Mouse (Mus musculus): ENCODE measurements at regions not wholly inside any gene's neighbourhood (a gene's known extent, or its start where the extent isn't known, plus 50 kb on each side); places are given as distances from the start of the nearest gene placed in this dataset.

DNA sequence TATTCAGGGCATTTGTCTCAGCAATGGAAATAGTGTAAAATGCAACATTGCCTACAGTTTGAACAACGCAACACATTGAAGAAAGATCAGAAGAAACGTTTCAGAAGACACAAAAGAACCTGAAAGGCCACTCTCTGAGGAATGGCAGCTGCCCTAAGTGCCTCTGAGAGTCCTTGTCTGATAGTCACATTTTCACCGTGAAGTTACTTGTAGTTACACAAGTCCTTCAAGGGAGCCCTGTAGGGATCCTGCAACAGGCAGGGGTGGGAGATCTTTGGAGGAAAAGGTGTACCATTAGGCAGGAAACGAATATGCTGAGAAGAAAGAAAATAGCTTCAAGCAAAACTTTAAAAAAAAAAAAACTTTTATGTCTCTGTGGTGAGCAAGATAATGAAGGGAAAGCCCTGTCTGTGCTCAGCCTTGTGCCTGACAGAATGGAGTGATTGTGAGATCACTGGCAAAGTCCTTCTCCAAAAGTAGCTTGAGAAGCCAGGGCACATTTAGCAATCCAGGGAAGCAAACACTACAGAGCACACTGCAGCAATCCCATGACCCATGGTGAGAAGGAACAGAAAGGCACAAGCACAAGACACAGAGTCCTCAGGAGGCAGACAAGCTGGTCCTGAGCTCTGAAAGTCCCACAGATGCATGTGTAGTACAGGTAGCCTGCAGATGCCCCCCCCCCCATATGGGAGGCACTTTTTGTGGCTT lies 112.3 kb upstream of the Tnfaip3 start:
- no peak for DNase-seq

DNA sequence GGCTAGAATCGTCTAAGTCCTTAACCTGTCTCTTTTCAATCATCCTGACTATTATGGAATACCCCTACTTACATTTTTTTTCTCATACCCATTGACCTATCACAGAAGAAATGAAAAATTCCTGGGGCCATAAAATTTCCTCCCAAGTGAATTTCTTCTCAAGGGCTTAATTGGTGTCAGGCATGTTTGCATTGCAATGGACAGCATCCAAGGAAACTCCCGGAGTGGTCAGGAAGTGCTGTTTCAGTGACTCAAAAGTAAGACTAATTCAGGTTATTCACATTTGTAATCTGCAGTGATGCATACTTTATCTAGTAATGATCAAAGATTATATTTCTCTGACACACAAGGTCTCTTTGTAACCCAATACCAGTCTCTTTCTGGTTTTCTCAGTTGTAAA lies 111.5 kb upstream of the Tnfaip3 start:
- DNase-seq, result no peak

DNA sequence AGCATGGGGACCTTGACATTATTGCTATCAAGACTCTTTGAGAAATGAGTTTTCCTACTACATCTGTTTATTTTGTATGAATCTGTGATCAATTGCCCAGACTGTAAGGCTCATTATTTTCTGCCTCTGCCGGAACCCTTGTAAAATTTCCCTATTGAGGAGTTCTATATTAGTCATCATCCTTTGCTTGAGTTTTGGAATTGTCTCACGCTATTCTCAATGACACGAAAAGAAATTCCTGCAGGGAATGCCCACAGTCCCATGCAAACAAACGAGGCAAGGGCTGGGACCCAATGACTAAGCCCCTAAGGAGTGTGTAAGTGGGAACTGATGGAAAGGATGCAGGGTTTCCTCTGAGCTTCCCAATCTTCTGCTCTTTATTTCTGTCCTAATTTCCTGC lies 111.0 kb upstream of the Tnfaip3 start:
- no peak for DNase-seq

DNA sequence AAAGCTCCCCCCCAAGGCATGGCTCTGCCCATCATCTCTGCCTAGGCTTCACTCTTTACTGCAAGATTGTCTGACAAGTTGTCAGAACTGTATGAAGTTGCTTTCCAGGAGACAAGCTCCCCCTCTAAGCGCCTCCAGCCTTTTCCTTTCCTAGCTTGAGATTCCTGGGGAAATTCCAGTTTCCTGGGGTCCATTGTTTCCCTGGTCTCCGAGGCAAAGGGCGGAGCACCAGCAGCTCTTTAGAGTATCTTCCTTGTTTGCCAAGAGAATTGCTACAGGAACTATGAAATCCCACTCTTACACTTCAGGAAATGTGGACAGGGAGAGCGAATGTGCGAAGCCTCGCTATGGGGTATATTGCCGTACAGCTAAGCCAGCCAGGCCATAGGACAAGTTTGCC lies 108.2 kb upstream of the Tnfaip3 start:
- no peak for DNase-seq

DNA sequence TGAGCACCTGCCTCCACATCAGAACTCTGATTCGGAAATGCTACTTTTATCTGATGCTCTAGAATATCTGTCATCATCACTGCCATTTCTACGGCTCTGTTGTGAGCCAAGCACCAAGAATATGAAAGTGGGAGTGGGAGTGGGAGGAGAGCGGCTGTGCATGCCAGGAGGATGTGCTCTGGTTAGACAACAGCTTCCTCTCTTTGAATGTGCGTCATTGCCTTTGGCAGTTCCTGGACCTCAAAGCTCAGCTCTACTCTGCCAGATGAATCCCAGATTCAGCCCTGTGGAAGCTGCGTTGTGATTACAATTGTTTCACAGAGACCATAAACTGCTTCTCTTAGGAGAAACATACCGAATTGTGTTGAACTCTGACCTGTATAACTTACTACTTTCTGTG lies 106.8 kb upstream of the Tnfaip3 start:
- no peak for DNase-seq

DNA sequence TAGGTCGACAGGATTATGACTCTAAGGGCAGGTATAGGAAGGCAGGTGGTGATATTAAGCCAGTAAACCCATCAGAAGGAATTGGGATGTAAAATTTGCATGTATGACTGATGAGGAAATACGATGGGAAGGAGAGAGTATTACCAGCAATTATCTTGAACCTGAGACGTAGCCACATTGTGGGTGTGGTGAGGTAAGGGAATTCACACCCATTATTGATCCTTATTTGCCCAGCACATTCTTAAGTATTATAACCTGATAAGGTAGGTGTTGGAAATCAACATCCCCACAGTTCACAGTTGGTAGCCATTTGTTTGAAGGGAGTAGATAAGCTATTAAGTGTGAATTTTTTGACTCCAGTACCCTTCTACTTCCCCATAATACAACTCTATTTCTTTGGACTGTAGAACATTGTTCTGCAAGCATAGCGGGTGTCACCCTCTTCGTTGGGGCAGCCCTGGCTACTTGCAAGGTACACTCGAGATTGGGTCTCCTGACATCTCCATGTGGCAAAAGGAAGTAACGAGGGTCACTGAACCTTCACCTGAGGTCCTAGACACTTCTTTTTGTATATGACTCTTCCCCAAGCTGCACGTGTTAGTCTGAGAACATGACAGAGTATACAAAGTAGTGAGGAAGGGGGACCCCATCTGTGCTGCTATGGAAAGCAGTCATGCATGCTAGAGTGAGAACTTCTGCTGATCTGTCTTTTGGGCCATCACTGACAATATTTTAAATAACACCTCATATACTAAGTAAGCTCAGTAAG lies 104.0 kb upstream of the Tnfaip3 start:
- DNase-seq, result no peak

DNA sequence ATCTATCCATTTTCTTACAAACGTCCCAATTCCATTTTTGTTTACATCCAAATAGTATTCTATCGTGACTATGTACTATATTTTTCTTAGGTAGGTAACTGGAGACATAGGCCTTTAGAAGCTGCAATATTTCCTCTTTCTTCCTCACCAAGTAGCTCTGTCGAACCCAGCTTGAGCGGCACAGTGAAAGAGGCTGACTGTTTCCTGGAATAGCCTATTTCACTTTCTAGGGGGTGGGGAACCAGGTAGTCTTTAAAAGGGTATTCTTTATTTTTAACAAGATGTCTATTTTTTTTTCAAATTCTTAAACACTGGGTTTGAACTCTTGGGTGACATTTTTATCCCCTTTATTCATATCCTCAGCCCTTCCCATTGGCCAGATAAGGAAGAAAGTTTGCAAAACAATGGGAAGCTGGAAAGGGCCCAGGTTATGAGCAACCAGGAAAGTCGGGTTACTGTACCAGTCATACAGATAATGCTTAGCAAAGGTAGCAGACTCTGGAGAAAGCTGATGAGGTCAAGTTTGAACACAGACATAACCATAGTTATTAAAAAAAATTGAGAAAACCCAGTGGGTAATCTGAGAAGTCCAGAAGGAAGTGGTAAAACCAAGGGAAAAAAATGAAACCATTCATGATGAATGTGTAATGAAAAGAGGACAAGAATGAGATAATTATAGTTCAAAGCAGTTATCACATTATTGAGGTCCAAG lies 103.3 kb upstream of the Tnfaip3 start:
- DNase-seq, result no peak

DNA sequence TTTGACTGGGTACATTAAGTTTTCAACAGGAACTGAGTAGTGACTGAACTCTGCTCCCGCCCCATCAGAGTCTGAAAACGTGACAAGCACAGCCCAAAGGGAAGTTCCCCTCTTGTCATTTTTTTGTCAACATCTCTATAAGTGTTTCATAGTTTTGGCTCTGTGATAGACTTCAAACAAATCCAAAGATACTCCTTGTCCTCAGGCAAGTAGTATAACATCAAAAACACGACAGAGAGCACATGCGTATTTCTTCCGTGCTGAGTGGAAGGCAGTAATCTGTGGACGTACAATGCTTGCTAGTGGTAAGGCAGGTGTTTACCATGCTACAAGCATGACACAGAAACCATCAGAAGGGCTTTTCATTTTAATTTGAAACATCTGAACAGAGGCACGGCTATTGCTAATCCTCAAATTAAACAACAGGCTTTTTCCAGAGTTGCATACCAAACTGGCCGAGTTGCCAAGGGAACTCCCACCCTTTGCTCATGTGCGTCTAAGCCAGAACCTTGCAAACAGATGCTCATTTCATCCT lies 101.7 kb upstream of the Tnfaip3 start:
- DNase-seq, result no peak

DNA sequence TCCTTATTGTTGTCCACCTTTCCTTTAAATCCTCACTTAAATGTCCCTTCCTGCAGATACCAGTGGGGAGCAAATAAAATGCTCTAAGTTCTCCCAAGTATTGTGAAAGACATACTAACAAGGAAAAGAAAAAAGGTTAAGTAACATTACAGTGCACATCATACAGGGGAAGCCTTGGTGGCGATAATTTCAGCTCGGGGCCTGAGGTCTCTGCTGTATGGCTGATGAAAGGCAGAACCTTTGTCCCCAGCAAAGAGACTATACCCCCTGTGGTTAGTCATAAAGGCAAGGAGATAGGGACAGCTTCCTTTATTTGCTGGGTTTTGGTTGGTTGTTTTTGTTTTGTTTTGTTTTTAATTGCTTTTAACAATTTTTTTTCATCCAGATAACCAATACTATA lies 97.0 kb upstream of the Tnfaip3 start:
- DNase-seq, result no peak

DNA sequence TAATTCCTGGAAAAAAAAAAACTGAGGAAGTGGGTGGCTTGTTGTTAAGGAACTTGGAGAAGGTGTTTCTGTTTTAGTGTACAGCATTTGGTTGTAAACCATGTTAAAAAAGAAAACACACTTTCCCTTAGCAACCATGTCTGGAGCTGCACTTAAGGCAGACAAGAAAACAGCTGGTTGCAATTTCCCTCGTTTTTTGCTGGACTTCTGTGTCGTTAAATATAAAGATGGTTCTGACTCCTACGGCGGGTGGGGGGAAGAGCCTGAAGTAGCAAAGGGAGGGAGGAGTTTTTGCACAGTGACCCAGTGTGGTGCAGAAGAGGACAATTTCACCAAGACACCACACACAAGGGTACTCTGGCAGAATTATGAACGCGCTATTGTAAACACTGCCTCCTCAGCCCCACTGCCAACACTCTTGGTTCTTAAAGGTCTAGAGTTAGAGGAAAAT lies 89.8 kb upstream of the Tnfaip3 start:
- DNase-seq, result no peak

DNA sequence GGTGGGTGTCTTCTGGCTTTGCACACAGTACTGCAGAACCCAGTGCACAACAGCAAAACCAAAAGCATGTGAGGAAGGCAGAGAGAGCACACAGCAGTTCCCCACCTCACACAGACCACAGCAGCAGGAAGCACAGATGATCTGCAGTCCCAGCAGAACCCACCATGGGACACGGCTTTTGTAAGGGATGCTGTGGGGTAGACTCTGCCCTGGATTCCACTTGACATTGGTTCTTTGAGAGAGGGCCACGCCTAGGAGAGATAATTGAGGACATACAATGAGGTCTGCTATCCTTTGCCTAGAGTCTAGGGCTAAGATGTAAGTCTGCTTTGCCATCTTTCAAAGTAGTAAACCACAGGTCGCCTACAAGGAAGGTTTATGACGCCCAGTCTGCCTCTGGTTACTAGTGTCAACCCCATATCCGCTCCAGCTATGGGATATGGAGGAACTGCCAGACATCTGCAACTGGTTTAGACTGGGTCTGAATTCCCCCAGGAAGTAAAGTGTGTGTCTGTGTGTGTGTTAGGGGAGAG lies 89.3 kb upstream of the Tnfaip3 start:
- no peak for DNase-seq

DNA sequence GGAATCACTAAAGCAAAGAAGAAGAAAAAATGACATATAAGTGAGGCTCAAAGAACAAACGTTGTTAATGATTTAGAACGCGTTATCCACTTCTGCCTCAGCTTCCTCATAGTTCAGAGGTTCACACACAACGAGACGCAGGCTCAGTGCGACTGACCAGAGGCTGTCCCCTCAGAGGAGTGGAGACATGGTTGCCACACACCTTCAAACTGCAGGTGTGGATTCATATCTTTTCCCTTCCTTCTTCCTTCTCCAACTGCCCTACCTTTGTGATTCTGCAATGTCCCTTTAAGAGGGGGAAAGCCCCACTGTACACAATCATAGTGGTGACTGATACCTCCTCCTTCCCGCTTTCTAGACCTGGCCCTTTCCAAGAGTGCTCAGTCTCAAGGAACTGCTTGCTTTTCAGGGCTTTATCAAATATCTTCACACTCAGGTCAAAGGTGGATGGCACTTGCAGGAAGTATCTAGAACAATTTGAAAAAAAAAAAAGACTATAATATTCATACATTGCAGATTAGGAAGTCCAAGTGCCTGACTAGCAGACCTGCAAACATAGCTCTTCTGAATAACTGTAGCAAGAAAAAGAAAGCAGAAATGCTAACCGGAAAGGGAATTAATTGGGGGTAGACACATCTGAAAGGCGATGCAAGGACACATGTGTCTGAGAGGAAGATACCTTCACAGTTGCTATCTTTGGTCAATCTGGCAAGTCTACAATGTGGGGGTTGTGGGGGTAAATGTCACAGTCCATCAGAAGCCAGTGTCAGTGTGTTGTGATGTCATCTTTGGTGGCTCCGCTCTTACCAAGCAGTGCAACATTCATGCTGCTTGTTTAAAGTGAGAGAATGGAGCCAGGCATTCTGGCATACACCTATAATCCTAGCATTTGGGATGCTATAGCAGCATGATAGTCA lies 84.2 kb upstream of the Tnfaip3 start:
- DNase-seq, result no peak

DNA sequence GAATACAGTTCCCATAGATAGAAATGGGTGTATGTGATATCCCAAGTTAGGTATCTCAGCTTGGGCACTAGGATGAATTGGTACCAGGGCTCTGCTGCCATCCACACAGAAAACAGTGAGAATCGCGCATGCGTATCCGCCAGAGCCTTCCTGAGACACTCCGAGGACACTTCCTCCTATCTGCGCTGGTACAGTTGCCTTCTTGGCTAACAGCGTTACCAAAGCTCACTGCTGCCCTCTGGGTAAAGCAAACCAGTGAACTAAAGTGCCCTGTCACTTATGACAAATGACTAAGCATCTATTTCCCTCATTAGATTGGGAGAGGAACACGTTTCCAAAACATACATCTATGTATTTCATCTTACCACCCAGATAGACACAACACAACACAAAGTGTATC lies 78.8 kb upstream of the Tnfaip3 start:
- peak; percentile 42 for DNase-seq

DNA sequence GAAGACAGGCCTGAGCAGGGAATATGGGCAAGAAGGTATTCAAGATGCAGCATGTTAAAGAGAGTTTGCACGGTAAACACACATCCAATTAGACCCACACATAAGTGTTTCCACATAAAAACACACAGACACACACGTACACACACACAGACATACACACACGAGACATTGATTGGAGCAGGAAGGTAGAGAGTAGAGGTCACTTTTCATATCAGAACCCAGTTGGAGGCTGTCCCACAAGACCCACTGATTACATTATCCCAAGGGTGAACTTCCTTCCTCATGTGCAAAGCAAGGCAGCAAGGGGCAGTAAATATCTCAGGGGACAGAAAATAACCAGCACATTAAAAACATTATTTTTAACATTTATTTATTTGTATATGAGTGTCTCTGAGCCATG lies 78.2 kb upstream of the Tnfaip3 start:
- DNase-seq, result no peak

DNA sequence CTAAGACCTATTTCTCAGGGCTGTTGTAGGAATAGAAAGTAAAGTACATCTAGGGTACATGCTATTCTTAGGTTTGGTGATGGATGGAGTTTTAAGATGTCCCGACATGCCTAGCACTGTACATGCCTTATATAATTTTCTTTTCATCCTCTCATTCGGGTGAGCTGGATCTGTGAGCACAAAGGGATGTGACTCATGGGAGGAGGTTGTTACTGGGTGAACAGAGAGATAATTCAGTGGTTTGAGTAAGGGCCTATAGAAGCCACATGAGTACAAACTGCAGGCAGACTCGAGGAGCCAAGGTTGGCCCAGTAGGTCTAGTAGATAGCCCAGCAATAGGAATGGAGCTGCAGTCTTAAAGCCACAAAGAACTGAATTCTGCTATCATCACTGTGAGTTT lies 76.5 kb upstream of the Tnfaip3 start:
- no peak for DNase-seq

DNA sequence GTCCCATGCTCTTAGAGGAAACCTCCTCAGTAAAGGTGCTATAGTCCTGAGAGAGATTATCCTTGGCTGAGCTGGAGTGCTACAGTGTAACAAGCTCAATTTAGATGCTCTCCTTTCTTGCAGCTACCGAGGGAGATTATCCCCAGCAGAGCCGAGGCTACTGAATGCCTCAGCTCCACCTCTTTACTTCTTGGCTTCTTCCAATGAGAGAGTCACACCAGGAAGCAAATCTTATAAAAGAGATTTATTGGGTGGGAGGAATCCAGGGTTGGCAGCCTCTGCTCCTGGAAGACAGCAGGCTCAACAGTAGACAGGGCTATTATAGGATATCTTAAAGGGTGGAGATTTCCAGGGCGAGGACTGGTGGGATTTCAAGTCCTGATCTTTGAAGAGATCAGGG lies 75.7 kb upstream of the Tnfaip3 start:
- no peak for DNase-seq

DNA sequence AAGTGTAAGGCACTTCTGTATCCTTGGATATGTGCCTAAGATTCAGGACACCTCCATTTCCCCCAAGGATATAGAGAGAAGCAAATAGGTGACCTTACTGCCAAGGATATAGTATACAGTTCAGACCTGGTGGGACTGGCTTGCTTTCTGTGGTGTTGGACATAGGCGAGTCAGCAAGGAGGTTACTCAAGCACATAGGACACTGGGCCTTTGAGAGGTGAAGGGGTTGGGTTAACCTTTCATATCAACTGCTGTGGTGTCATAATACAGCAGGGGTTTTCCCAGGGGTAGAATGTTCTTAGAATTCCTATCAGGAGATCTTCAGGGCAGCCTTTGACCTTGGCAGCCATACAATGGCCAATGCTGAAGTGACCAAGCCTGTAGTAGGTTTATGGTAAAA lies 71.5 kb upstream of the Tnfaip3 start:
- DNase-seq, result no peak

DNA sequence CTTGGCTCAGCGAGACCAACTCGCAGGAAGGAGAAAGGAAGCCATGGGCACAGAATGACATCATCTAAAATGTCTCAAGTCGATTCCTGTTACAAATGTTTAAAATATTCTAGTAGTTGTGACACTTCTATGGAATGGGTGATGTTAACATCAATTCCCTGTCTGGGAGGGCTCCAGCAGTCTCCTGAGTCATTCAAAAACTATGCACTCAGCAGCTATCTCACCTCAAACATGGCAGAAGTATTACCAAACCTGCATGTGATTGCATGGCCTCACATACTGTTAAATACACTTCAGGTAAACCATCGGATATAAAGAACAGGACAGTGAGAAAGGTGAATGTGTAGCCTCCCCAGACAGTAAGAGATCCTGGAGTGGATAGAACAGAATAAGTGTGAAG lies 66.7 kb upstream of the Tnfaip3 start:
- DNase-seq, result no peak

DNA sequence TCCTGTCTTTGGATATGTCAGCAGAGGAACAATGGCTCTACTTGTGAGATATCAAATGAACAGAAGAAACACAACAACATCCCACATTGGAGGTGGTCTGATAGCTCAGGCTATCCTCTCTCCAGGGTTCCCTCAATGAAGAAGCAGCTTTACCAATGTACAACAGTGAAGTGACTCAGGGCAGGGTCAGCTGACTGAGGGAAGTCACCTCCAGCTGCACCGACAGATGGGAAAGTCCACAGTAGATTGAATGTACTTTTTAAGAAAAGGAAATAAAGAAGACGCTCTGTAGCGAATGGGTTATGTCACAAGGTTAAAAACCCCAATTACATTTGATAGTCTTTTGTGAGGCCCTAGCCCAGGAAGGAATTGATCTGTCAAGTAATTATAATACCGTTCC lies 62.6 kb upstream of the Tnfaip3 start:
- DNase-seq, result no peak

DNA sequence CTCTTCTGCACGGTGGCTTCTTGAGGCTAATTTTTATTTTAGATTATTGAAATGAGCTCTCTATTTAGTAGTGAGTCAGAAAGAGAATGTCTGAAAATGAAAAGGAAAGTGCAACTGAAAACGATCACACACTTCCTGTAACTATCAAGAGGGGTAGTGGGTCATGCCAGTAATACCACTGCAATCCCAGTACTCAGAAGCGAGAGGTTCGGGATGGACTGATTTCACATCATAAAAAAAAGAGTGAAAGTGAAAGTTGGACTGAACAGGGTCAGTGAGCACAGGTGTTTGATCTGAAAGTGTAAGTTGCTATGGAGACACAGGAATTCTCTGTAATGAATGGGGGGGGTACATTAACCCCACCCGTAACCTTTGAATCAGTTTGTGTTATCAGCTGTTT lies 52.9 kb upstream of the Tnfaip3 start:
- no peak for DNase-seq

DNA sequence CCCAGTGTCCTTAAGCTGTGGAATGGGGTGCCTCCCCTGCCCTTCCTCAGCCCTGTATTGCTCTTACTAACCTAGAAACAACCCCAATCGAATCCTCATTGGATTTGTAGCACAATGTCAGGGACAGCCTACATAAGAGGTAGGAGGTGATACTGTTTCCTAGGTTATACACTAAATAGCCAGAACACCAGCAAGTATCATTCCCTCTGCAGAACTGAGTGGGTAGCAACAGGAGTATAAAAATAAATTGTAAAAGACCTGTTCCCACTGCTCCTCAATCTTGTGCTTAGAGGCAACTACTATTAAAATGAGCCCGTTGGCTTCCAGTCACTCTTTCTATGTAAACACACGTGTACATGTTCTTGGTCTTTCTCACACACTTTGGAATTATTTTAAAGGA lies 52.2 kb upstream of the Tnfaip3 start:
- no peak for DNase-seq

DNA sequence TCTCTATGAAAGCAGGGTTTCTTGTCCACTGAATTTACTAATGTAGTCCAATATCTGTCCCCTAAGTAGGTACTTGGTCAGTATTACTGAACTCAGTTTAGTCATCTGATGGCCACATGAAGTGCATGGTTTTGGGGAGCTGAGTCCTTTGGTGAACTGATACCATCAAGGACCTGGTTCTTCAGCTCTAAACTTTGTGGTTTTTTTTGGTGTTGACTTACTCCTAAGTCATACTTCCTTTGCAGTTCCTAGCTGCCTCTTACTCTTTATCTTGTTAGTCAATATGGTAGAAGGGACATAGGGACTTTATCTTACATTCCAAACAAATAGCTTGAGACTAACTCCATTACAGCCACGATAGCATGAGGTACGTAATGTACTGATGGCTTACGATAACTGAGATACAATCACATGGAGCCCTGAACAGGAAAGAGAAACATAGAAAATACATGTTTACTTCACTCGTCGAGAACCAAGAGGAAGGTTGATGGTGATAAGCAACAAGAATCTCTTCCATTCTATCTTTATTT lies 51.4 kb upstream of the Tnfaip3 start:
- DNase-seq, result no peak
